Mouse (Mus musculus) stomach, postnatal 0 days (tissue): ENCODE data around the gene Bloc1s1.

Experiments used
- CTCF ChIP-seq: IDR thresholded peaks from 2 replicates; pipeline ENCODE4 v1.5.1; 2016; ENCODE audit warnings: antibody characterized with exemption, low read depth, mild to moderate bottlenecking, moderate library complexity
- EP300 ChIP-seq: optimal IDR thresholded peaks from 2 replicates; pipeline ENCODE3; 2016; ENCODE audit warnings: antibody characterized with exemption

- no peak for TF ChIP-seq CTCF
- TF ChIP-seq EP300 = no peak
These were observed at the start of gene Bloc1s1 for GRCm38 (mm10) chr10:128923935-128924334.
